Mouse (Mus musculus) gastrocnemius, postnatal 10 days (tissue): ENCODE measurements around the gene Rabac1. TPM values are rescaled to one million over a fixed set of nuclear protein-coding genes. Genes with fewer than 3 reads are reported as not detected.
A peak's percentile ranks its signal among the peaks of the same experiment; 100 is the strongest.

ENCODE experiments used
- DNase-seq: peaks from one replicate; pipeline ENCODE4 v3.0.0; 2021; ENCODE audit warnings: mixed read lengths
- total RNA-seq, 2 experiments: library from RNA; stranded (reverse); gene quantifications; 2 replicates each; pipeline ENCODE4 v1.2.3; 2021

Rabac1 gene
- total RNA-seq, 2 experiments from 2014 or later = 163 to 166 TPM

- DNase-seq = no peak
Measured at GRCm38 (mm10) chr7:24983396-24983795, 10.8 kb upstream of the Rabac1 start.

GRCm38 (mm10) chr7:24980439-24980838 is 7.9 kb upstream of the Rabac1 start:
- no peak for DNase-seq

- DNase-seq = no peak
Measured at GRCm38 (mm10) chr7:24978781-24979180, 6.2 kb upstream of the Rabac1 start.

GRCm38 (mm10) chr7:24974893-24975595 is 2.5 kb upstream of the Rabac1 start:
- no peak for DNase-seq

DNA sequence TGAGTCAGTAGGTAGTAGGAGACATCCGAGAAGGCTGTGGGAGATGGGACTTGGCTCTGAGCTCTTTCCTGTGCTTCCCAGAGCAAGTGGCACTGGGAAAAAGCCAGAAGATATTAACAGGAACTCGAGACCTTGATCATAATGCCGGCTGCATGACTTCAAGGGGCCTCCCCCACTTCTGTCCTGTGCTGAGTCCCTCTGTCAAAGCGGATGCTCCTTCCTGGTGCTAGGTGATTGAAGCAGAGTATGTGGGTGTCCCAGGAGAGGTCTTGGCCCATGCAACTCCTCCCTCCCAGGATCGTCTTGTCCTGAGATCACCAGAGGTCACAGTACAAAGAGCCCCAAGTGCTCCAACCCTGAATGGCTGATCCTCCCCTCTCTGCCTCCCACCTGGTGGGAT is 1.3 kb upstream of the Rabac1 start:
- DNase-seq = no peak

DNA sequence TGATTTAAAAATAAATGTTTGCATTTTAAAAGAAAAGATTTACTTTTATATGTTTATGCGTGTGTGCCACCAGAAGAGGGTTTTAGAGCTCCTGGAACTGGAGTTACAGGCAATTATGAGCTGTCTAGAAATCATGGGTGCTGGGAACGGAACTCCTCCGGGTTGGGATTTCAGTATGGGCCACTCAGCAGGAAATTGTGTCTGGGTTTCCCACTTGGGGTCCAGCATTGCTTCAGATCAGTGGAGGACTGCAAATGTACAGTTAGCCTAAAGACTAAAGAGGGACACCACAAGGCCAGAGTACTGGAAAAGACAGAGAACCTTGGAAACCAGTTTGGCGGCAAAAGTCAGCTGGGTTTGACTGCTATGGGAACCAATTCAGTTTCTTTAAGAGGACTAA is 654 bp upstream of the Rabac1 start:
- DNase-seq = no peak

- DNase-seq = peak; percentile 15
Measured at GRCm38 (mm10) chr7:24971261-24971971, 1.1 kb downstream of the Rabac1 start.

- DNase-seq = no peak
Measured at GRCm38 (mm10) chr7:24970341-24970740, 2.2 kb downstream of the Rabac1 start.

DNA sequence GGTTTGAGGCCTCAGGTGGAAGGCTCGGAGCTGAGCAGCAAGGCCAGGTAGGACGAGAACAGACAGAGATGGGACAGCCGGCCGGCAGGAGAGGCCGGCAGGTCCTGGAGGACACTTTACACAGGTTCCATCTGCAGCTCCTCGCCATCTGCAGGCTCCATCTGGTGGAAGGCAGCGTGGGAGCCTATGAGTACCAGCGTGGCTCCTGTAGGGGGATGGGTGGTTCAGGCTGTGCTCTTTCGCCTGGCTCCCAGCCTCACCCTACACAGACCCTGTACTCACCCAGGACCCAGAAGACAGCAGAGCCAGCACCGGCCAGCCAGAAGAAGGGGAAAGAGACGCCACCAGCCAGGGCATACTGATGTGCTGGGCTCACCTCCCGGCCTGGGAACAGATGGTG is 2.7 kb downstream of the Rabac1 start:
- DNase-seq = no peak

GRCm38 (mm10) chr7:24968463-24968862 is 4.1 kb downstream of the Rabac1 start:
- DNase-seq = no peak

- no peak for DNase-seq
Measured at GRCm38 (mm10) chr7:24967966-24968365, 4.6 kb downstream of the Rabac1 start.

DNA sequence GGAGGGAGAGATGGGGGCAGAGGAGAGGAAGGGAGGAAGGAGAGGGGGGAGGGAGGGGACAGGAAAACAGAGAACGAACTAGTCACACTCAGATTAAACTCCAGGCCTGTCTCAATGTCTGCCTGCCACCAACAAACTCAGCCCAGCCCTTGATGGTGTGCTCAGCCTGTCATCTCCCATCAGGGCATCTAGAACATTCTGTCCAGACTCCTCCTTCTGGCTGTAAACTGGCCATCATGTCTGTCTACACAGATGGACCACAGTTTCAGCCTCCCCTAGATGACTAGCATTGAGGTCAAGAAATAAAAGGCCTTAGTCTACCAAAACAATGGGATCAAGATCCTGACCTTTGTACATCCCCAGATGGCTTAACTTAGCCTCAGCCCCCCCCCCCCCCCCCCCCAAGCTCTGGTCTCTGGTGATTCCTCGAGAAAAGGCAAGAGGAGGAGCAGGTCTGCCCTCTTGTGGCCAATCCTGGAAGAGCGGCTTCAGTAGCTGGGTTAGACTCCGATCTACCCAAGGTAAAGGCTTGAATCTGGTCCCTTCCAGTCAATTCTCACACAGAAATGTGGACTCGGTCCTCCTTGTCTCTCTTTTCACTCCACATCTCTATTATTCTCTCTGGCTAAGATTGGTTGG is 7.5 kb downstream of the Rabac1 start:
- peak; percentile 83 for DNase-seq

DNA sequence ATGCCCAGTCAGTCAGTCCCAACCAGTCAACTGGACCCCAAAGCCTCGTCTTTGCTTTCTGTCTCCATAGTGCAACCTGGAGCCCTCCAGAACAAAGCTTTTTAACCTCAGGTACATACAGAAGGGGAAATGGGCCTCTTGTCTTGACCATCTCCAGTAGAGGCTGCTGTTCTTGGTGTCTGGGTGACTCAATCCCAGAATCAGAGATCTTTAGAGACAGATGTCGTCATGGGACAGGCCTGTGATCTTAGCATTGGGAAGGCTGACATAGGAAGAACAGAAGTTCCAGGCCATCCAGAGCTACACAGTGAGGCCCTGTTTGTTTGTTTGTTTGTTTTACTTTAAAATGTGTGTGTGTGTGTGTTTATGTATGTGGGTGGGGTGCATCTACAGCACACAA is 8.3 kb downstream of the Rabac1 start:
- DNase-seq = no peak

DNA sequence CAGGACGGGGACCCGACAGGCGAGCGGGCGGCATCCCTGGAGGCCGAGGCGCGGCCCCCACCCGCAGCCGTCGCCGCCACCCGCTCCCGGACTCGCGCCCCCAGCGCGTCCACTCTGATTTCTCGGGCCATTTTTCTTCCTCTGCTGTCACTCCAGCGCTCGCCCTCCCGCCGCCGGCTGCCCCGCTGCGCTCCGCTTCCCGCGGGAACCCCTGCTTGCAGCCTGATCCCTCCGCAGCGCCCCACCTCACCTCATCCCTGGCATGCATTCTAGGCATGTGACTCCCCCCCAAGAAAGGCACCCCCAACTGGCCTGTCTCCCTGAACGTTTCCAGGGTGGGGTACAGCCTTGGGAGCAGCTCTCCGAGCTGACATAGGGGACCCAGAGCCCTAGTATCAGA is 17.3 kb downstream of the Rabac1 start:
- no peak for DNase-seq

GRCm38 (mm10) chr7:24954450-24954849 is 18.1 kb downstream of the Rabac1 start:
- DNase-seq = no peak

- no peak for DNase-seq
Measured at GRCm38 (mm10) chr7:24953966-24954365, 18.6 kb downstream of the Rabac1 start.

DNA sequence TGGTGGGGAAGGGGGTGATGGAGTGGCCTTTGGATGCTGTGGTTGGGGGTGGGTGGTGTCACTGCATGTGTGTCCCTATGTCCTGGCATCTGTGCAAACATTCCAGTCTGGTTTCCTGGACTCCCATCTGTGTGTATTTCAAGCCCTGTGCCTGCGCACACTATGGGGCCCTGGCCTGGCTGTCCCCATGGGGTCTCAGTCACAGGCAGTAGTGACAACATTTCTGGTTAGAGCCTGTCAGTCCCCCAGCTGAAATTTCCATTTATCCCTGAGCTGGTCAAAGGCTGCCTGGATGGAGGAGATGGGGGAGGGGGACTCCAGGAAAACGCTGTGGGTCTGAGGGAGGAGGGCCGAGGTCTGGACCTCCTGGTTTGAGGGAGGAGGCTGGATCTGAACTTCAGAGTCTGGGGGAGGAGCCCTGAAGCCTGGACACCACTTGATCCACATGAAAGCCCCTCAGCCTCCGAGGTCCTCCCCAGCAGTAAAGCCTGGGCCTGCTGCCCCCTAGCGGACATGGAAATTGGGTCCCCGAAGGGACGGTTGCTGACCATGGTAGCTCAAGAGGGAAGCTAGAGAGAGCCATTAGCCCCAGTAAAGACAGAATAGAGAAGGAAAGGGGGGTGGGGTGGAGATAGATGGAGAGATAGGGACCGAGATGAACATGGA is 22.5 kb downstream of the Rabac1 start:
- peak; percentile 83 for DNase-seq

DNA sequence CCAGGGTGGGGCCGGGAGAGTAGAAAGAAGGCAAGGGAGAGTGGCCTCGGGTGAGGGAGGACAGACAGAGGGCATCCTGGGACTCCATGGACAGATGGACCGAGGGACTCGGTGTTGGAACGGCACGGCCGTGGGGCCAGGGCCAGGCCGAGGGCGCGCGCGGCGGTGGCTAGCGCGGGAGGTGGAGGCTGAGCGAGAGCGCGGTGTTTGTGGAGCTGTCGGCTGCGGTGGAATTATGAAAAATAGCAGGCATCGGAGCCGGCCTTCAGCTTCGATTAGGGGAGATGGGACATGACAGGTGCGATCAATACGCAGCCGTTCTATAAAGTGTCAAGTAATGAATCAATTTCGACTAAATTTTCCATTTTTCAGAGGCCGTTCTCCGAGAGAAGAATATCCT is 23.8 kb downstream of the Rabac1 start:
- DNase-seq = no peak

- no peak for DNase-seq
Measured at GRCm38 (mm10) chr7:24947316-24948048, 25.1 kb downstream of the Rabac1 start.

GRCm38 (mm10) chr7:24944257-24944950 is 28.1 kb downstream of the Rabac1 start, which contains the start of gene Gm4881:
Gene Gm4881 (minus strand): TSS chr7:24944494.
- DNase-seq = no peak

DNA sequence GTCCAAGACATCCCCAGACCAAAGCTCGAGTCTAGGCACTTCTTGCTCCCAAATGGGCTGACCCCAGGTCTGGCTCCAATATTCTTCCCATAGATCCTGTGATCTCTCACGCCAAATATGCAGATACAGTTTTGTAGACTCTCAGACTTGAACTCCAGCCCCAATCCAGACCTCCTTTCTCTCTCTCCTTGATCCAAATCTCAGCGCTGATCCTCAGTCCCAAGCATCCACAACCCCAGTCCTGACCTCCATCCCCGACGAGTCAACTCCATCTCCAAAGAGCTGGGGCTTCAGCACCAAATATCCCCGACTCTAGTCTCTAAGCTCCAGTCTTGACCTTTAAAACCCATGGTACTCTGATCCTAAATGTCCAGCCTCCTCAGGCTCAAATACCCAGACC is 28.9 kb downstream of the Rabac1 start:
- DNase-seq = no peak

- no peak for DNase-seq
Measured at GRCm38 (mm10) chr7:24931651-24932050, 40.9 kb downstream of the Rabac1 start.
